Mouse (Mus musculus) lung, embryonic 16.5 days (tissue): ENCODE measurements at regions not wholly inside any gene's neighbourhood (a gene's known extent, or its start where the extent isn't known, plus 50 kb on each side); places are given as distances from the start of the nearest gene placed in this dataset.

Source experiments
- ATAC-seq: fragments of 200-750 bp; cut with Nextera tagmentation; 2 replicates; pipeline ENCODE4 v1.8.0; 2017; ENCODE audit warnings: low read depth, mild to moderate bottlenecking, moderate library complexity
- H3K27ac ChIP-seq: fragments of 300-500 bp; sonication (generic); 2 replicates; pipeline ENCODE4 v1.5.1; 2014; ENCODE audit warnings: mild to moderate bottlenecking, control low read depth, low read length
- H3K27me3 ChIP-seq: fragments of 300-500 bp; sonication (generic); 2 replicates; pipeline ENCODE4 v1.6.1; 2014; ENCODE audit warnings: low read depth, low read length, mixed read lengths; ENCODE audit not compliant: control insufficient read depth, insufficient read depth
- H3K36me3 ChIP-seq: fragments of 300-500 bp; sonication (generic); 2 replicates; pipeline ENCODE4 v1.6.1; 2014; ENCODE audit warnings: low read length; ENCODE audit not compliant: control insufficient read depth, insufficient read depth
- H3K4me1 ChIP-seq: fragments of 300-500 bp; sonication (generic); replicated peaks from 2 replicates; pipeline ENCODE4 v1.6.1; 2014; ENCODE audit warnings: low read length, mixed read lengths; ENCODE audit not compliant: control insufficient read depth, insufficient read depth
- H3K4me2 ChIP-seq: fragments of 300-500 bp; sonication (generic); 2 replicates; pipeline ENCODE4 v1.6.1; 2014; ENCODE audit warnings: low read depth, low read length, control low read depth
- H3K4me3 ChIP-seq: fragments of 300-500 bp; sonication (generic); 2 replicates; pipeline ENCODE4 v1.5.1; 2014; ENCODE audit warnings: mild to moderate bottlenecking, low read length, control low read depth
- H3K9ac ChIP-seq: fragments of 300-500 bp; sonication (generic); 2 replicates; pipeline ENCODE4 v1.6.1; 2014; ENCODE audit warnings: low read length, control low read depth
- H3K9me3 ChIP-seq: fragments of 300-500 bp; sonication (generic); 2 replicates; pipeline ENCODE4 v1.6.1; 2016; ENCODE audit warnings: low read length; ENCODE audit not compliant: control insufficient read depth
- WGBS: fragments of 180-500 bp; shearing (Covaris S2); extraction: QIAGEN DNeasy Blood & Tissue Kit; methylation state at CpG from one replicate; pipeline ENCODE4 v1.1.7; 2014; 5-methylcytosine and 5-hydroxymethylcytosine counted together

GRCm38 (mm10) chr10:29921658-29922057, 278.7 kb downstream of the Cenpw start:
- ATAC-seq: no peak
- Histone ChIP-seq H3K4me2 (no peak overlapping the region), H3K27ac (no peak overlapping the region), H3K27me3 (no peaks in the 10 kb centered on the region), H3K9me3 (no peaks in the 10 kb centered on the region), H3K4me3 (no peak overlapping the region), H3K36me3 (no peaks in the 10 kb centered on the region), H3K9ac (no peak overlapping the region), H3K4me1 (no peaks in the 10 kb centered on the region)
- 21% methylated on average over 4 of the region's 4 CpGs for WGBS

- Histone ChIP-seq H3K27ac (no peak overlapping the region), H3K4me3 (no peak overlapping the region), H3K4me1 (no peaks in the 10 kb centered on the region), H3K36me3 (no peaks in the 10 kb centered on the region), H3K9me3 (no peaks in the 10 kb centered on the region), H3K27me3 (no peaks in the 10 kb centered on the region), H3K9ac (no peak overlapping the region), H3K4me2 (no peak overlapping the region)
- ATAC-seq: no peak
- WGBS: 50% methylated on average over 1 of the region's 1 CpGs
Observed at GRCm38 (mm10) chr10:29897780-29898363, 302.5 kb downstream of the Cenpw start.

GRCm38 (mm10) chr10:29864566-29864965, 328.9 kb upstream of the Rspo3 start:
- no peak overlapping the region for H3K27ac ChIP-seq
- H3K27me3 ChIP-seq: no peaks in the 10 kb centered on the region
- H3K36me3 ChIP-seq: no peaks in the 10 kb centered on the region
- no peak for ATAC-seq
- no peaks in the 10 kb centered on the region for H3K9me3 ChIP-seq
- H3K4me2 ChIP-seq: no peak overlapping the region
- H3K9ac ChIP-seq: no peak overlapping the region
- no peaks in the 10 kb centered on the region for H3K4me1 ChIP-seq
- no peak overlapping the region for H3K4me3 ChIP-seq

- Histone ChIP-seq H3K4me1 (no peaks in the 10 kb centered on the region), H3K9me3 (no peaks in the 10 kb centered on the region), H3K4me3 (no peak overlapping the region), H3K4me2 (no peak overlapping the region), H3K9ac (no peak overlapping the region), H3K27ac (no peak overlapping the region), H3K36me3 (no peaks in the 10 kb centered on the region), H3K27me3 (no peaks in the 10 kb centered on the region)
- no peak for ATAC-seq
- WGBS: 4% methylated on average over 2 of the region's 2 CpGs
Observed at GRCm38 (mm10) chr10:29855749-29856313, 320.2 kb upstream of the Rspo3 start.

DNA sequence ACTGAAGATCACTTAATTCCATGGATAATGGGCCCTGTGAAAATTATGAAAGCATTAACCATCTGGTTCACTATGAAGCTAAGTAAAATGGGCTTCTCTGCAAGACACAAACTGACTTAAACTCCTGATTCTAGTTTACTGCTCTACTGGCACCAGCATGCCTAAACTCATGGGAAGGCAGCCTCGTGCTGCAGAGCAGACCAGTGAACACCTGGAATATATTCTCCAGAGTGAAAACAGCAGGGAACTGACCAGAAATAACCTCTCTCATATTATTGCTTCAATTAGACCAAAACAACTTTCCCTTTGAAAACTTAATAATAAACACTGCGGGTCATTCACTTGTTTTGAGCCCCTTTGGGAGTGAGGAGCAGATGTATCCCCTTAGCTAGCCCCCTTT, 316.8 kb upstream of the Rspo3 start:
- H3K9ac ChIP-seq: no peak overlapping the region
- 72% methylated on average over 2 of the region's 2 CpGs for WGBS
- H3K36me3 ChIP-seq: no peaks in the 10 kb centered on the region
- no peaks in the 10 kb centered on the region for H3K27me3 ChIP-seq
- no peaks in the 10 kb centered on the region for H3K9me3 ChIP-seq
- no peak overlapping the region for H3K4me2 ChIP-seq
- no peak overlapping the region for H3K27ac ChIP-seq
- H3K4me3 ChIP-seq: no peak overlapping the region
- ATAC-seq: no peak
- no peaks in the 10 kb centered on the region for H3K4me1 ChIP-seq

- H3K27ac ChIP-seq: no peak overlapping the region
- no peaks in the 10 kb centered on the region for H3K36me3 ChIP-seq
- H3K4me1 ChIP-seq: no peaks in the 10 kb centered on the region; the same call in 1 of the 2 replicates
- ATAC-seq: peak; percentile 34; the same call in 1 of the 2 replicates
- no peaks in the 10 kb centered on the region for H3K27me3 ChIP-seq
- H3K4me2 ChIP-seq: no peak overlapping the region
- no peak overlapping the region for H3K4me3 ChIP-seq
- 41% methylated on average over 5 of the region's 5 CpGs for WGBS
- H3K9me3 ChIP-seq: no peaks in the 10 kb centered on the region
- no peak overlapping the region for H3K9ac ChIP-seq
Observed at GRCm38 (mm10) chr10:29824939-29825658, 289.4 kb upstream of the Rspo3 start.

DNA sequence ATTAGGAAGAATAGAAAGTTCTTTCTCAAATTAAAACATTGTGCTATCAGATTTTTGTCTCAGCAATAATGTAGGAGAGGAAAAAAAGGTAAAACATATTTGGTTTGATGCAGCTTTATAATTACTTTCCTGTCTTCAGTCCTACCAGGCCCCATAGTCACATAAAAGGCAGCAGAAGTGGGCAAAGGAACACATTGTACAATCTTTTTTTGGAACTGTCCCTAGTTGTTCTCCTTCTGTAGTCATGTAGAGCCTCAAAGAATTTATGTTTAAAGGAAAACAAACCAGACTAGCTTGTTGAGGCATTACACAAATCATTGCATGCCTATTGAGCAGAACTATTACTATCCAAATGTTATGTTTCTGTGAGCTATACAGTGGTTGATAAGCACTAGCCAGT, 288.7 kb upstream of the Rspo3 start:
- no peak overlapping the region for H3K27ac ChIP-seq
- ATAC-seq: no peak

GRCm38 (mm10) chr10:29823177-29823576, 287.5 kb upstream of the Rspo3 start:
- Histone ChIP-seq H3K4me2 (no peak overlapping the region), H3K36me3 (no peaks in the 10 kb centered on the region), H3K9ac (no peak overlapping the region), H3K27ac (no peak overlapping the region), H3K27me3 (no peaks in the 10 kb centered on the region), H3K4me3 (no peak overlapping the region), H3K4me1 (no peaks in the 10 kb centered on the region; the same call in 1 of the 2 replicates), H3K9me3 (no peaks in the 10 kb centered on the region)
- 46% methylated on average over 2 of the region's 2 CpGs for WGBS
- peak; percentile 65; the same call in 1 of the 2 replicates for ATAC-seq

More for the DNA sequence above, 288.7 kb upstream of the Rspo3 start:
- no peaks in the 10 kb centered on the region; the same call in 1 of the 2 replicates for H3K4me1 ChIP-seq
- H3K9ac ChIP-seq: no peak overlapping the region
- H3K4me3 ChIP-seq: no peak overlapping the region
- H3K36me3 ChIP-seq: no peaks in the 10 kb centered on the region
- no peaks in the 10 kb centered on the region for H3K27me3 ChIP-seq
- H3K9me3 ChIP-seq: no peaks in the 10 kb centered on the region
- no peak overlapping the region for H3K4me2 ChIP-seq

- no peak overlapping the region for H3K9ac ChIP-seq
- no peaks in the 10 kb centered on the region for H3K9me3 ChIP-seq
- WGBS: 33% methylated on average over 6 of the region's 6 CpGs
- H3K27ac ChIP-seq: no peak overlapping the region
- no peaks in the 10 kb centered on the region for H3K36me3 ChIP-seq
- no peak overlapping the region for H3K4me2 ChIP-seq
- H3K27me3 ChIP-seq: no peaks in the 10 kb centered on the region
- no peaks in the 10 kb centered on the region for H3K4me1 ChIP-seq
- 0 out of 2 replicates have a peak, but pooled peaks have one; percentile 43 for ATAC-seq
- no peak overlapping the region for H3K4me3 ChIP-seq
Observed at GRCm38 (mm10) chr10:29803915-29804545, 268.4 kb upstream of the Rspo3 start.
